Mouse (Mus musculus): ENCODE results near the gene Lman2. TPM values are rescaled to one million over a fixed set of nuclear protein-coding genes. Genes with fewer than 3 reads are reported as not detected.

The Lman2 gene
- polyA plus RNA-seq, 1 experiment from 2014 or later = 117 TPM

DNA sequence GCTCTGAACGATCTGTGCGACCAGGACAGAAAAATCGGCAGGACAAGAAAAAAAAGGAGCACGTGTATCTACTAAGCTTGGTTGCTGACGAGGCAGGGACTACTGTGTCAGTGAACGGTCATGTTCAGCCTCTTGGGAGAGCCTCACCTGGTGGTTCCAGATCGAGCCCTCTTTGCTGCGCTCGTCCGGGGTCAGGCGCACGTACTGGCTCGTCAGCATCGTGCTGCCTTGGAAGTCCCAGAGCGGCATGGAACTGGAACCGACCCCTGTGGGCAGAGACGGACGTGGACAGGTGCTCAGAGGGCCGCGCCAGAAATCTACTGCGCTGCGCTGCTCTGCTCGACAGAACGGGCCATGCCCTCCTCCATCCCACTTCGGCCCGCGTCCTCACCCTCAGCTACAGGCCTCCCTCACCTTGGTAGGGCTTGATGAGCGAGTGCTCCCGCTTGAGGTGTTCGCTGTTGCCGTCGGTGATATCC lies 570 bp downstream of the Lman2 start:
- H3K4me3 ChIP-seq = peak overlapping the region; percentile 97
- peaks cover 22% of the 10 kb centered on the region for H3K4me1 ChIP-seq
- peaks cover 40% of the 10 kb centered on the region for H3K36me3 ChIP-seq
- no peaks in the 10 kb centered on the region for H3K9me3 ChIP-seq
- no peak for DNase-seq (ENCODE audit: low spot score)
- under 1% methylated on average over 32 of the region's 32 CpGs for WGBS
- H3K27ac ChIP-seq = peak overlapping the region; percentile 93
- peaks cover 6% of the 10 kb centered on the region; the same call in 1 of the 2 replicates for H3K27me3 ChIP-seq (ENCODE audit: insufficient read depth, poor library complexity, severe bottlenecking)

DNA sequence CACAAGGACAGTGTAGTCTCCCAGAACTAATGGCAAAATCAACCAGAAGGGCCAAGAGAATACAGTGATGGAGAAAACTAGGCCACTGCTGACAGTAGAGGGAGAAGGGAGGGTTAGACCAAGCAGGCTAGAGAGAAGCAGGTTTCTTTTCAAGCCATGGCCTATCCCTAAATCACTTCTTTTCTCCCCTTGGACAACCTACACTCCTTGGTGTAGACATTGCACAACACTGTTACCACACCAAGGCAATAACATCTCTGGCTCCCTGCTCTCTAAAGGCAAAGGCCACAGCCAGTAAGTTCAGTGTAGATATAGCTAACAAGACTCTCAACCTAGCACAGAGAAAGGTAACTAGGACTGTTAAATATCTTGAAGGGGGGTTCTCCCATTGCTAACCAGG lies 1.4 kb downstream of the Lman2 start:
- H3K27me3 ChIP-seq (ENCODE audit: insufficient read depth, poor library complexity, severe bottlenecking) = peaks cover 6% of the 10 kb centered on the region; the same call in 1 of the 2 replicates
- no peaks in the 10 kb centered on the region for H3K9me3 ChIP-seq
- DNase-seq (ENCODE audit: low spot score) = no peak
- peak overlapping the region; percentile 97 for H3K4me3 ChIP-seq
- H3K4me1 ChIP-seq = peaks cover 22% of the 10 kb centered on the region
- no peak overlapping the region for H3K27ac ChIP-seq
- peaks cover 48% of the 10 kb centered on the region for H3K36me3 ChIP-seq

DNA sequence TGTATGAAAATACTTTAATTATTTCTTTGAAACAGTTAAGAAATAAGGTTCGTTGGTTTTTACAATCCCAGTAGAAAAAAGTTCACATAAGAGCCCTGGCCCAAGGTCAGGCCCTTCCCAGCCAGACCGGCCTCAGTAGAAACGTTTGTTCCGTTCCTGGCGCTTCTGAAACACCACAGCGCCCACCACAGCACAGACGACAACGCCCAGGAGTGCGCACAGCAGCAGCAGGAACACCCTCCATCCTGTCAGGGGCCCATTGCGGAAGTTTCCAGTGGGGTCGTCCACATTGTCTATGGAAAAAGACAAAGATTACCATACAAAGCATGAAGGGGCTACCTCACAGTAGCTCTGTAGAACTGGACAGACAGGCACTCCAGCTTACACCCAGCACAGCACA lies 15.8 kb downstream of the Lman2 start:
- Histone ChIP-seq H3K9me3 (no peaks in the 10 kb centered on the region), H3K27ac (no peak overlapping the region), H3K27me3 (ENCODE audit: insufficient read depth, poor library complexity, severe bottlenecking) (no peaks in the 10 kb centered on the region), H3K4me1 (no peaks in the 10 kb centered on the region), H3K36me3 (peaks cover 77% of the 10 kb centered on the region), H3K4me3 (no peak overlapping the region; the same call in 1 of the 2 replicates)
- DNase-seq (ENCODE audit: low spot score) = no peak
- WGBS = 87% methylated on average over 11 of the region's 11 CpGs

DNA sequence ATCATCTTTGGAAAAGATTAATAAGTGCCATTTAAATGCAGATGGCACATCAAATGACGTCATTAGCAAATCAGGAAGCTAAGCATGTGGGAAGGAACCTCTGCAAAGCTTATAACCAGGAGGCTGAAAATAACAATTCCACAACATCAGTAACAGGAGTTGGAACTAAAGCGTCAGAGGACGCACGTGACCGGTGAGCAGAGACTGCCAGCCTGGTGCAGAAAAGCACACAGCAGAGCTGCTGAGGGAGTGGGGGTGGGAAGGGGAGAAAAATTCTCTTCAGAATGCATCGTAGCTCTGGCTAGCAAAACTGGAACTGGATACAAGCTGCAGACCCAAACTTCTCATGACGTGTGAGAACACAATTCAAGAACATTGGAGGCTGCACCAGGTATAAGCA lies 18.3 kb downstream of the Lman2 start:
- H3K27me3 ChIP-seq (ENCODE audit: insufficient read depth, poor library complexity, severe bottlenecking) = no peaks in the 10 kb centered on the region
- H3K9me3 ChIP-seq = no peaks in the 10 kb centered on the region
- H3K36me3 ChIP-seq = peaks cover 55% of the 10 kb centered on the region
- no peak for DNase-seq (ENCODE audit: low spot score)
- no peak overlapping the region for H3K4me3 ChIP-seq
- 91% methylated on average over 7 of the region's 7 CpGs for WGBS
- H3K27ac ChIP-seq = no peak overlapping the region
- no peaks in the 10 kb centered on the region for H3K4me1 ChIP-seq

DNA sequence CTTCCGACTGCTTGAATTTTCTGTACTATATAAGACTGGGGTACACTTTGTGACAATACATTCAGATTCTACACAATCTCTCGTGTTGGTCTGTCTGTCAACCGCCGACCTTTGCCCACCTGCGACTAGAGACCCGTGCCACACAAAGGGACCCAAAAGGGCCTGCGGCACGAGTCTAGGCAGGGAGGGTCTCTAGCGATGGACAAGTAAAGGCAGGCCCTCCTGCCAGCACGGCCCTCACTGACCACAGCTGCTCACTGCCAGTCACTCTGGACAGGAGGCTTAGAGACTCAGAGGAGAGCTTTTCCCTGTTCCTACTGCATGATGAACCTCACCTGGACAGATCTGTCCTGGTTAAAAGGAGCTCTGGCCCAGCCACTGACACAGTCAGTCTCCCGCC lies 20.1 kb downstream of the Lman2 start:
- Histone ChIP-seq H3K4me3 (no peak overlapping the region), H3K36me3 (peaks cover 38% of the 10 kb centered on the region), H3K27ac (no peak overlapping the region), H3K9me3 (no peaks in the 10 kb centered on the region), H3K27me3 (ENCODE audit: insufficient read depth, poor library complexity, severe bottlenecking) (no peaks in the 10 kb centered on the region), H3K4me1 (no peaks in the 10 kb centered on the region)
- WGBS = 29% methylated on average over 11 of the region's 11 CpGs
- DNase-seq (ENCODE audit: low spot score) = no peak

DNA sequence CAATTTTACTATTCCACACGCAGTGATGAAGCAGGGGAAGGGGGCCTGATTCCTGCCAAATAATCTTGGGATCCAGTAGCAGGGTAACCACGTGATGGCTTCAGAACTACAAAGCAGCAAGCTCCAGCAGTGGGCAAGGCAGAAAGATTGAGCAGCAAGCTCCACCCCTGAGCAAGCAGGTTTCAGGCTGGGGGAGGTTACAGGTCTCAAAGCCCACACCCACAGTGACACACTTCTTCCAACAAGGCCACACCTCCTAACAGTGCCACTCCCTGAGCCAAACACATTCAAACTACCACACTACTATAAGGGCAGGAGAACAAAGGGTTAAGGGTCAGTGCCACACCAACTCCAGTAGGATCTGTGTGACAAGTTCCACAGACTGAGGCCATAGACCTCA lies 23.3 kb downstream of the Lman2 start:
- no peaks in the 10 kb centered on the region for H3K4me1 ChIP-seq
- no peak for DNase-seq (ENCODE audit: low spot score)
- WGBS = 29% methylated on average over 2 of the region's 2 CpGs
- H3K4me3 ChIP-seq = no peak overlapping the region
- H3K36me3 ChIP-seq = peaks cover 6% of the 10 kb centered on the region
- H3K9me3 ChIP-seq = no peaks in the 10 kb centered on the region
- no peaks in the 10 kb centered on the region for H3K27me3 ChIP-seq (ENCODE audit: insufficient read depth, poor library complexity, severe bottlenecking)
- H3K27ac ChIP-seq = no peak overlapping the region

DNA sequence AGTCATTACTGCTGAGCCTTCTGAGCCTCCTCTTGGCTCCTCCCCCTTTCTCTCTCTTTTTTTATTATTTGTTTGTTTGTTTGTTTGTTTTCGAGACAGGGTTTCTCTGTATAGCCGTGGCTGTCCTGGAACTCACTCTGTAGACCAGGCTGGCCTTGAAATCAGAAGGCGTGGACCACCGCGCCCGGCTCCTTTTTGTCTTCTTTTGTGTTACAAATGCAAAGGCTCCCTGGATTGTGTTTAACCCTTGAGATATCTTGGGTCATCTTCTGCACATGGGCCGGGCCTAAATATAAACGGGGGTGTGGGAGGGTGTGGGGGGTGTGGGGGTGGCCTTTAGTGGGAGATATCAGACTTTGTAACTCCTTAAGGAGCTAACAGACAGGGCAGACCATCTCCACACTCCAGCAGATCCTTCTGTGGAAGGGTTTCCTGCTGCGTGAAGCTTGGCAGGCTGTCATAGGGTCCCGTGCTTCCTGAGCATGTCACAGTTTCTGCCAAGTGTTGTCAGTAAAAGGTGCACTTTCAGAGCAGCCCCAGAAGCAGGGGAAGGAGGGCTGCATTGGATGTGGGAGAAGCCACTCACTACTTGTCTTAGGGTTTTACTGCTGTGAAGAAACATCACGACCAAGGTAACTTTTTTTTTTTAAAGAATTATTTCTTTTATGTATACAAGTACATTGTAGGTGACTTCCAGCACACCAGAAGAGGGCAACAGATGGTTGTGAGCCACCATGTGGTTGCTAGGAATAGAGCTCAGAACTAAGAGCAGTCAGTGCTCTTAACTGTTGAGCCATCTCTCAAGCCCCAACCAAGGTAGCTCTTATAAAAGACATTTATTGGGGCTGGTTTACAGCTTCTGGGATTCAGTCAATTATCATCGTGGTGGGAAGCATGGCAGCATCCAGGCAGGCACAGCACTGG lies 24.2 kb downstream of the Lman2 start:
- Histone ChIP-seq H3K4me3 (no peak overlapping the region), H3K27ac (no peak overlapping the region), H3K36me3 (no peaks in the 10 kb centered on the region), H3K9me3 (no peaks in the 10 kb centered on the region), H3K27me3 (ENCODE audit: insufficient read depth, poor library complexity, severe bottlenecking) (no peaks in the 10 kb centered on the region), H3K4me1 (no peaks in the 10 kb centered on the region)
- DNase-seq (ENCODE audit: low spot score) = no peak
- 63% methylated on average over 12 of the region's 12 CpGs for WGBS

DNA sequence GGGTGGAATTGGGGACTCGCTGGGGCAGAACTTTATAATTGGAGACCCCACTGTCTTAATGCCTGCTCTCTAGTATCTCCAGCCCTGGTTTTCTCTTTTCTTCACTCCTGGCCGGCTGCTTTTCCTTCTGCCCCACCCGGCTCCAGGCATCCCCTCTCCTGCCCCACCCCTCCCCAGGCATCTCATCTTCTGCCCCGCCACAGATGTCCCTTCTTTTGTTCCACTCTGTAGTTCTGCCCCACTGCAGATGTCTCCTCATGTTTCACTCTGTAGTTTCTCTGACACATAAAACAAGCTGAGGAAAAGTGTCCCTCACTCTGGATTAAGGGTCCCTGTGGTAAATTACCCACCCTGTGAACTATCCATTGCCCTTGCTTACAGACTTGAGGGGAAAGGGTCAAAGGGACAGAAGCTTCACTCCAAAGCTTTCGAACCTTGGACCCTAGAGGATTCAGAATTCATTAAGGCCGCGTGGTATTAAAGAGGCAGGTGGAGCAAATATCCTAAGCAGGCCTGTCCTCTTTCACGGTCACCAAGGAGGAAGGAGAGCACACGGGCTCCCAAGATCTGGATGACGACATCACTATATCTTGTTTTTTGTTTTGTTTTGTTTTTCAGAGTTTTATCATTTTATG lies 25.1 kb downstream of the Lman2 start:
- WGBS = 75% methylated on average over 10 of the region's 10 CpGs
- no peak for DNase-seq (ENCODE audit: low spot score)
- Histone ChIP-seq H3K4me3 (no peak overlapping the region), H3K27me3 (ENCODE audit: insufficient read depth, poor library complexity, severe bottlenecking) (no peaks in the 10 kb centered on the region), H3K4me1 (no peaks in the 10 kb centered on the region), H3K9me3 (no peaks in the 10 kb centered on the region), H3K27ac (no peak overlapping the region), H3K36me3 (no peaks in the 10 kb centered on the region)

- 76% methylated on average over 4 of the region's 4 CpGs for WGBS
Measured at GRCm38 (mm10) chr13:55335701-55336100, 26.9 kb downstream of the Lman2 start.

GRCm38 (mm10) chr13:55332331-55332730 lies 30.3 kb downstream of the Lman2 start:
- H3K27me3 ChIP-seq (ENCODE audit: insufficient read depth, poor library complexity, severe bottlenecking) = peaks cover 7% of the 10 kb centered on the region; the same call in 1 of the 2 replicates
- 74% methylated on average over 3 of the region's 3 CpGs for WGBS
- H3K4me1 ChIP-seq = peaks cover 38% of the 10 kb centered on the region

More at GRCm38 (mm10) chr13:55335701-55336100, 26.9 kb downstream of the Lman2 start:
- Histone ChIP-seq H3K9me3 (no peaks in the 10 kb centered on the region), H3K27ac (no peak overlapping the region), H3K4me3 (no peak overlapping the region), H3K36me3 (no peaks in the 10 kb centered on the region), H3K4me1 (peaks cover 7% of the 10 kb centered on the region), H3K27me3 (ENCODE audit: insufficient read depth, poor library complexity, severe bottlenecking) (no peaks in the 10 kb centered on the region)
- no peak for DNase-seq (ENCODE audit: low spot score)

GRCm38 (mm10) chr13:55330567-55331400 lies 31.8 kb downstream of the Lman2 start:
- Histone ChIP-seq H3K4me3 (peak overlapping the region; percentile 82), H3K36me3 (peaks cover 6% of the 10 kb centered on the region), H3K27me3 (ENCODE audit: insufficient read depth, poor library complexity, severe bottlenecking) (peaks cover 7% of the 10 kb centered on the region; the same call in 1 of the 2 replicates), H3K9me3 (no peaks in the 10 kb centered on the region), H3K27ac (peak overlapping the region; percentile 96), H3K4me1 (peaks cover 43% of the 10 kb centered on the region)
- WGBS = 43% methylated on average over 14 of the region's 14 CpGs
- no peak for DNase-seq (ENCODE audit: low spot score)

More at GRCm38 (mm10) chr13:55332331-55332730, 30.3 kb downstream of the Lman2 start:
- no peaks in the 10 kb centered on the region for H3K9me3 ChIP-seq
- no peaks in the 10 kb centered on the region for H3K36me3 ChIP-seq
- H3K4me3 ChIP-seq = no peak overlapping the region
- H3K27ac ChIP-seq = no peak overlapping the region
- no peak for DNase-seq (ENCODE audit: low spot score)

GRCm38 (mm10) chr13:55329683-55330566 lies 32.7 kb downstream of the Lman2 start, which contains the start of gene Mxd3:
TSS of gene Mxd3 (minus strand) at chr13:55329823.
- peak; percentile 96 for DNase-seq (ENCODE audit: low spot score)
- peak within 1 kb of the TSS; percentile 82 for H3K4me3 ChIP-seq
- peaks cover 43% of the 10 kb centered on the region for H3K4me1 ChIP-seq
- under 1% methylated on average over 78 of the region's 82 CpGs for WGBS
- peak within 1 kb of the TSS; percentile 96 for H3K27ac ChIP-seq
- H3K36me3 ChIP-seq = peaks cover 15% of the 10 kb centered on the region
- H3K27me3 ChIP-seq (ENCODE audit: insufficient read depth, poor library complexity, severe bottlenecking) = peaks cover 7% of the 10 kb centered on the region; the same call in 1 of the 2 replicates
- no peaks in the 10 kb centered on the region for H3K9me3 ChIP-seq

All from heart, embryonic 10.5 days (tissue).